Mouse (Mus musculus): ENCODE measurements around the gene Bbs10. TPM values are rescaled to one million over a fixed set of nuclear protein-coding genes. Genes with fewer than 3 reads are reported as not detected.

Bbs10 gene
- polyA plus RNA-seq, 1 experiment from 2014 or later = 1.3 TPM

GRCm38 (mm10) chr10:111334902-111335301, 36.4 kb downstream of the Bbs10 start:
- H3K27me3 ChIP-seq (replicated peaks; ENCODE audit: control insufficient read depth, insufficient read depth, low read length) = no peaks in the 10 kb centered on the region
- H3K27ac ChIP-seq (ENCODE audit: low read depth, low read length) = no peak overlapping the region
- H3K4me2 ChIP-seq (replicated peaks; ENCODE audit: low read depth) = no peak overlapping the region
- 91% methylated on average over 2 of the region's 2 CpGs for WGBS
- H3K9ac ChIP-seq (ENCODE audit: low read depth, low read length) = no peak overlapping the region
- no peak for ATAC-seq
- H3K4me1 ChIP-seq (replicated peaks; ENCODE audit: control insufficient read depth, insufficient read depth, low read length) = no peaks in the 10 kb centered on the region
- TF ChIP-seq CTCF (IDR thresholded peaks at IDR 0.05; ENCODE audit: low read depth) = no peak
- H3K36me3 ChIP-seq (ENCODE audit: control insufficient read depth, insufficient read depth) = no peaks in the 10 kb centered on the region
- no peak overlapping the region for H3K4me3 ChIP-seq (ENCODE audit: low read depth, low read length)
- H3K9me3 ChIP-seq (ENCODE audit: control insufficient read depth) = no peaks in the 10 kb centered on the region

GRCm38 (mm10) chr10:111335517-111336352, 37.3 kb downstream of the Bbs10 start:
- H3K4me2 ChIP-seq (replicated peaks; ENCODE audit: low read depth) = peak overlapping the region; percentile 61
- H3K9me3 ChIP-seq (ENCODE audit: control insufficient read depth) = no peaks in the 10 kb centered on the region
- peak overlapping the region; percentile 25 for H3K4me3 ChIP-seq (ENCODE audit: low read depth, low read length)
- no peaks in the 10 kb centered on the region for H3K4me1 ChIP-seq (replicated peaks; ENCODE audit: control insufficient read depth, insufficient read depth, low read length)
- ATAC-seq = peak; percentile 70
- H3K27me3 ChIP-seq (replicated peaks; ENCODE audit: control insufficient read depth, insufficient read depth, low read length) = no peaks in the 10 kb centered on the region
- H3K36me3 ChIP-seq (ENCODE audit: control insufficient read depth, insufficient read depth) = no peaks in the 10 kb centered on the region
- H3K9ac ChIP-seq (ENCODE audit: low read depth, low read length) = no peak overlapping the region
- WGBS = 17% methylated on average over 29 of the region's 29 CpGs
- H3K27ac ChIP-seq (ENCODE audit: low read depth, low read length) = no peak overlapping the region
- TF ChIP-seq CTCF (IDR thresholded peaks at IDR 0.05; ENCODE audit: low read depth) = no peak

- no peak for TF ChIP-seq CTCF (IDR thresholded peaks at IDR 0.05; ENCODE audit: low read depth)
Measured at GRCm38 (mm10) chr10:111336353-111336713, 37.9 kb downstream of the Bbs10 start.

GRCm38 (mm10) chr10:111339296-111339695, 40.8 kb downstream of the Bbs10 start:
- WGBS = 76% methylated on average over 11 of the region's 11 CpGs
- Histone ChIP-seq H3K4me1 (replicated peaks; ENCODE audit: control insufficient read depth, insufficient read depth, low read length) (no peaks in the 10 kb centered on the region), H3K4me2 (replicated peaks; ENCODE audit: low read depth) (no peak overlapping the region), H3K4me3 (ENCODE audit: low read depth, low read length) (no peak overlapping the region), H3K36me3 (ENCODE audit: control insufficient read depth, insufficient read depth) (no peaks in the 10 kb centered on the region), H3K27me3 (replicated peaks; ENCODE audit: control insufficient read depth, insufficient read depth, low read length) (no peaks in the 10 kb centered on the region), H3K9ac (ENCODE audit: low read depth, low read length) (no peak overlapping the region), H3K27ac (ENCODE audit: low read depth, low read length) (no peak overlapping the region), H3K9me3 (ENCODE audit: control insufficient read depth) (no peaks in the 10 kb centered on the region)
- TF ChIP-seq CTCF (IDR thresholded peaks at IDR 0.05; ENCODE audit: low read depth) = no peak
- no peak for ATAC-seq

More at GRCm38 (mm10) chr10:111336353-111336713, 37.9 kb downstream of the Bbs10 start:
- Histone ChIP-seq H3K27me3 (replicated peaks; ENCODE audit: control insufficient read depth, insufficient read depth, low read length) (no peaks in the 10 kb centered on the region), H3K4me1 (replicated peaks; ENCODE audit: control insufficient read depth, insufficient read depth, low read length) (no peaks in the 10 kb centered on the region), H3K27ac (ENCODE audit: low read depth, low read length) (no peak overlapping the region), H3K4me3 (ENCODE audit: low read depth, low read length) (peak overlapping the region; percentile 25), H3K36me3 (ENCODE audit: control insufficient read depth, insufficient read depth) (no peaks in the 10 kb centered on the region), H3K9ac (ENCODE audit: low read depth, low read length) (no peak overlapping the region), H3K9me3 (ENCODE audit: control insufficient read depth) (no peaks in the 10 kb centered on the region), H3K4me2 (replicated peaks; ENCODE audit: low read depth) (peak overlapping the region; percentile 61)
- 0 out of 2 replicates have a peak, but pooled peaks have one; percentile 13 for ATAC-seq
- WGBS = 15% methylated on average over 10 of the region's 10 CpGs

GRCm38 (mm10) chr10:111341761-111342160, 43.3 kb downstream of the Bbs10 start:
- H3K36me3 ChIP-seq (ENCODE audit: control insufficient read depth, insufficient read depth) = no peaks in the 10 kb centered on the region
- H3K9me3 ChIP-seq (ENCODE audit: control insufficient read depth) = no peaks in the 10 kb centered on the region
- no peaks in the 10 kb centered on the region for H3K27me3 ChIP-seq (replicated peaks; ENCODE audit: control insufficient read depth, insufficient read depth, low read length)
- WGBS = 78% methylated on average over 7 of the region's 7 CpGs
- H3K4me3 ChIP-seq (ENCODE audit: low read depth, low read length) = no peak overlapping the region
- no peaks in the 10 kb centered on the region for H3K4me1 ChIP-seq (replicated peaks; ENCODE audit: control insufficient read depth, insufficient read depth, low read length)
- no peak for TF ChIP-seq CTCF (IDR thresholded peaks at IDR 0.05; ENCODE audit: low read depth)
- H3K4me2 ChIP-seq (replicated peaks; ENCODE audit: low read depth) = no peak overlapping the region
- H3K9ac ChIP-seq (ENCODE audit: low read depth, low read length) = no peak overlapping the region
- ATAC-seq = no peak
- H3K27ac ChIP-seq (ENCODE audit: low read depth, low read length) = no peak overlapping the region

- Histone ChIP-seq H3K9me3 (ENCODE audit: control insufficient read depth) (no peaks in the 10 kb centered on the region), H3K9ac (ENCODE audit: low read depth, low read length) (no peak overlapping the region), H3K27me3 (replicated peaks; ENCODE audit: control insufficient read depth, insufficient read depth, low read length) (no peaks in the 10 kb centered on the region), H3K4me3 (ENCODE audit: low read depth, low read length) (no peak overlapping the region), H3K27ac (ENCODE audit: low read depth, low read length) (no peak overlapping the region), H3K4me2 (replicated peaks; ENCODE audit: low read depth) (no peak overlapping the region), H3K36me3 (ENCODE audit: control insufficient read depth, insufficient read depth) (no peaks in the 10 kb centered on the region), H3K4me1 (replicated peaks; ENCODE audit: control insufficient read depth, insufficient read depth, low read length) (no peaks in the 10 kb centered on the region)
- ATAC-seq = no peak
- TF ChIP-seq CTCF (IDR thresholded peaks at IDR 0.05; ENCODE audit: low read depth) = no peak
- 73% methylated on average over 5 of the region's 5 CpGs for WGBS
Measured at GRCm38 (mm10) chr10:111343555-111343954, 45.1 kb downstream of the Bbs10 start.

All from intestine, postnatal 0 days (tissue).